In genomic region chr9:94467846-94468245, GRCm38 (mm10) we compare ENCODE assay signal across 30 mouse cellular contexts.
"Had no signal": no experiment of that assay in that cellular context is flagged by ENCODE, and none has a peak within 500 bp of the region (broad histone marks: within the 10 kb centered on the region; RNA-seq: fewer than 3 reads in every experiment).

No protein-coding gene starts in this region.

- H3K36me3 ChIP-seq: limb, embryonic 10.5 days; limb, embryonic 12.5 days; limb, embryonic 13.5 days; limb, embryonic 15.5 days; liver, embryonic 12.5 days; liver, embryonic 13.5 days; liver, embryonic 15.5 days; lung, embryonic 15.5 days; midbrain, embryonic 10.5 days; midbrain, embryonic 12.5 days; midbrain, embryonic 15.5 days; neural tube, embryonic 12.5 days had no signal

- H3K9me3 ChIP-seq: limb, embryonic 10.5 days; limb, embryonic 12.5 days; limb, embryonic 13.5 days; limb, embryonic 15.5 days; liver, embryonic 12.5 days; liver, embryonic 13.5 days; liver, embryonic 15.5 days; lung, embryonic 15.5 days; megakaryocyte, embryonic 14.5 days; midbrain, embryonic 10.5 days; midbrain, embryonic 12.5 days; midbrain, embryonic 15.5 days; neural tube, embryonic 12.5 days had no signal

- H3K4me3 ChIP-seq: left cerebral cortex, adult 2 months; limb, embryonic 10.5 days; limb, embryonic 12.5 days; limb, embryonic 13.5 days; limb, embryonic 15.5 days; liver, embryonic 12.5 days; liver, embryonic 13.5 days; liver, embryonic 15.5 days; lung, embryonic 15.5 days; megakaryocyte, embryonic 14.5 days; midbrain, embryonic 10.5 days; midbrain, embryonic 12.5 days; midbrain, embryonic 15.5 days; myocyte; neural tube, embryonic 12.5 days had no signal

- H3K4me2 ChIP-seq: limb, embryonic 12.5 days; limb, embryonic 13.5 days; limb, embryonic 15.5 days; liver, embryonic 11.5 days; liver, embryonic 12.5 days; liver, embryonic 13.5 days; liver, embryonic 15.5 days; lung, embryonic 14.5 days; lung, embryonic 15.5 days; midbrain, embryonic 12.5 days; midbrain, embryonic 15.5 days; neural tube, embryonic 12.5 days had no signal

- H3K9ac ChIP-seq: limb, embryonic 12.5 days; limb, embryonic 13.5 days; limb, embryonic 15.5 days; liver, embryonic 12.5 days; liver, embryonic 13.5 days; liver, embryonic 14.5 days; liver, embryonic 15.5 days; liver, postnatal 0 days; lung, embryonic 14.5 days; lung, embryonic 15.5 days; midbrain, embryonic 12.5 days; midbrain, embryonic 15.5 days; neural tube, embryonic 12.5 days had no signal

- ATAC-seq: liver, embryonic 12.5 days; liver, postnatal 0 days; lung, postnatal 0 days; midbrain, embryonic 15.5 days; midbrain, embryonic 16.5 days had no signal

- H3K27me3 ChIP-seq: limb, embryonic 12.5 days; limb, embryonic 13.5 days; limb, embryonic 15.5 days; liver, embryonic 12.5 days; liver, embryonic 13.5 days; liver, embryonic 15.5 days; lung, embryonic 15.5 days; megakaryocyte, embryonic 14.5 days; midbrain, embryonic 12.5 days; midbrain, embryonic 15.5 days; neural tube, embryonic 12.5 days had no signal

- H3K4me1 ChIP-seq: limb, embryonic 10.5 days; limb, embryonic 12.5 days; liver, embryonic 12.5 days; liver, embryonic 13.5 days; liver, embryonic 15.5 days; lung, embryonic 15.5 days; midbrain, embryonic 10.5 days; midbrain, embryonic 12.5 days; neural tube, embryonic 12.5 days had no signal

- H3K27ac ChIP-seq: left cerebral cortex, adult 2 months; limb, embryonic 10.5 days; limb, embryonic 12.5 days; limb, embryonic 13.5 days; limb, embryonic 15.5 days; liver, embryonic 12.5 days; liver, embryonic 13.5 days; liver, embryonic 14.5 days; liver, embryonic 15.5 days; lung, embryonic 15.5 days; macrophage; midbrain, embryonic 10.5 days; midbrain, embryonic 12.5 days; midbrain, embryonic 15.5 days; neural tube, embryonic 12.5 days had no signal

- DNase-seq: left cerebral cortex, postnatal 4 days; liver, embryonic 13.5 days; liver, postnatal 0 days; lung, adult 18-20 months; lung, adult 2 months; lung, embryonic 14.5 days; lung, postnatal 10 days; lung, postnatal 14 days; lung, postnatal 36 days; lung, postnatal 4 days; midbrain, embryonic 14.5 days had no signal
